Mouse (Mus musculus) ovary, postnatal 14 days (tissue): ENCODE data around the gene 4933428G20Rik.

Source experiments
- DNase-seq: peaks from one replicate; pipeline ENCODE4 v3.0.0; 2022; ENCODE audit warnings: low spot score

The 4933428G20Rik gene

GRCm38 (mm10) chr11:97532950-97533582 is 32.9 kb upstream of the 4933428G20Rik start:
- no peak for DNase-seq

DNA sequence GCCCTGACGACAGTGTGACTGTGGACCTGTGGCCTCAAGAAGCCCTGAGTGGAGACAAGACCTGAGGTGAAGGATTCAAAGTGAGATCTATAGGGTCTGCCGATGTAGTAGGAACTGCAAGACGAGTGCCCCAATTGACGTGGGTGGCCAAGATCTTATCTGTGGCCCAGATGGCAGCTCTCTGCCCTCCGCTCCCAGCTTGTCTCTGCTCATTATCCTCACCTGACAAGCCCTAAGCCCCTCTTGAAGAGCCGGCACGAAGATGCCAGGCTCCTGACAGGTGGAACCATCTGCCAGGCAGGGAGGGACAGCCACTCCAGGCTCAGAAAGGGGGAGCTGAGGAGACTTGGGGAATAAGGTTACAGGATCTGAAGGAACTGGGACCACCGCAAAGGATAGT is 32.2 kb upstream of the 4933428G20Rik start:
- DNase-seq, result no peak

DNA sequence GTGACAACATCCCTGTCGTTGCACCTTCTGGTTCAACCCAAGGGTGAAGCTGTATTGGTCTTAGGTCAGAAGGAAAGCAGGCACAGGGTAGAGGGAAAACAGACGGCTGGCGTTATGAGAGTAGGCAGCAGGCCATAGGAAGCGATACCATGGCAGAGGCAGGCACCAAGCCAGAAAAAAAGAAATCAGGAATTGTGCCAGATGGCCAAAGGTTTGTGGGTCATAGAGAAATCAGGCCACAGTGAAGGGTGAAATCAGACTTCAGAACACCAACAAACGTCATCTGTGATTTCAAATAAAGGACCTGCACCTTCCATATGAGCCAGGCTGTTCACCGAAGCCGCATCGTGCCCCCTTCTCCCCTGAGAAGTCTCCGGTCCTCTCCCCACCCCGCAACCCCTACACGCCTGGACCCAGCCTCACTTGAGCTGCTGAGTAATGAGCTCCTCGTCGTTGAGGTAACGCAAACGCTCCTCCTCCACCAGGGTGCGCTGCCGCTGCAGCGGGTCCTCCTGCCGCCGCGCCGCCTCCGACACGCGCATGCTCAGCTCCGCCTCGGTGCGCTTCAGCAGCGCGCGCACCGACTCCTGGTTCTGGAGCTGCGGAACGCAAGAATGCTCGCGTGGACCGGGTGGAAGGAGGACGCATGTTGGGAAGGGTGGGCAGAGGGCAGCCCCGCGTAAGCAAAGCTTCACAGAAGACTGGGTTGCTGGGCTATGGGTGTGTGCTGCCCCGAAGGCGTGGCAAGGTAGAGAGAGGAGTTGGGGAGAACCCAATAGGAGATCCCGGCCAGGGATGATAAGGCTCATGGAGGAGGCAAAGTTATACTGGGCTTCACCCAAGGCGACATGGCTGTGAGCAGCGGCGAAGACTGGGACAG is 31.5 kb upstream of the 4933428G20Rik start:
- peak; percentile 81 for DNase-seq

GRCm38 (mm10) chr11:97530961-97531360 is 30.8 kb upstream of the 4933428G20Rik start:
- no peak for DNase-seq

- no peak for DNase-seq
Measured at GRCm38 (mm10) chr11:97530069-97530468, 29.9 kb upstream of the 4933428G20Rik start.

DNA sequence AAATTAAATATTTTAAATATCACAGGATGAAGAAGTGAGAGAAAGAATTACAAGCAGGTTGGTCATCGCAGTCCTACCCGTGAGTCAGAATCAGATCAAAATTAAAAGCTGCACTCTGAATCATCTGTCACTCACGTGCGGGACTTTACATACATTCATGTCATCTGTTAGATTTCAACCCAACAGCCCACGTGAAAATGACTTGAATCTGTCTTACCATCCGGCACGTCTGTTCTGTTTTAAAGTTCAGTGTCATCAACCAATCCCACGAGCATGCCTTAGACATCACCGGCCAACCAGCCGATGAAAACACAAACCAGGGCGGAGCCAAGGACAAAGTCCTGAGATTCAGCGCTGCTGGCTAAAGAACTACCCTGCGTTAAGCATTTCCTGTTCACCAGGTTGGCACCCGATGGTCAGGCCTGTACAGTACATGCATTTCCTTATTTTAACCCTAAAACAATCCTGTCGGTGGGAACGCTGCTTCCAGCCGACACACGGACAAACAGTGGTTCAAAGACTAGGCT is 28.2 kb upstream of the 4933428G20Rik start:
- DNase-seq, result no peak

GRCm38 (mm10) chr11:97525313-97525712 is 25.2 kb upstream of the 4933428G20Rik start:
- DNase-seq, result no peak

GRCm38 (mm10) chr11:97524306-97524705 is 24.2 kb upstream of the 4933428G20Rik start:
- no peak for DNase-seq

- DNase-seq, result no peak
Measured at GRCm38 (mm10) chr11:97523827-97524261, 23.7 kb upstream of the 4933428G20Rik start.

- DNase-seq, result no peak
Measured at GRCm38 (mm10) chr11:97523107-97523506, 23.0 kb upstream of the 4933428G20Rik start.

DNA sequence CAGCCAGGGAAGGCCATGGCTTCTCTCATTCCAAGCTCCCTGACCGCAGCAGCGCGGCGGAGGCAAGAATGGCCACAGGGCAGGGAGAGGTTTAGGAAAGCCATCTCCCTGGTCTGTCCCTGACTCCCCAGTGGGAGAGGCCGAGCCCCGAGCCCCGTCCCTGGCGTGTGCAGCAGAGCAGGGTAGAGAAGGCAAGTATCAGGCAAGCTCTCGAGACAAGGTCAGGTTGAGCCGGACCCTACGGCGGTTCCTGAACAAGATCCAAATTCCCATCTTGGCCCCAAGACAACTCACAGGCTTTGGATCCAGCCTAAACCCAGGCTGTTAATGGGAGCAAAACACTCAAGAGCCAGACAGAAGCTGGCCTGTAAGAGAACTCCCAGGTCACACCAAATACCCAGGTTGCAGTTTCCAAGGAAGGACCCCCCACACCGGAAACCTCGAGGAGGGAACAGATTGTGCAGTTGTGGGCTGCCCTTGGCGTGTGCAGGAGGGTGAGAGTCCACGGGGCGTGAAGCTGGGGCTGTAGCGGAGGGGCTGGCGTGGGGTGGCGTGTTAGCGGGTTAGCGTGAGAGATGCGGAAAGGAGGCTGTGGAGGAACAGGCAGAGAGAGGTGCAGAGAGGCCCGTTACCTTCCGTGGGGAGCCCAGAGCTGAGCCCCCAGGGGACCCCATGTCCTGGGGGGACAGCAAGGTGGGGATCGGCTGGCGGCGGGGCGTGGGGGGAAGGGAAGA is 21.8 kb upstream of the 4933428G20Rik start:
- no peak for DNase-seq

DNA sequence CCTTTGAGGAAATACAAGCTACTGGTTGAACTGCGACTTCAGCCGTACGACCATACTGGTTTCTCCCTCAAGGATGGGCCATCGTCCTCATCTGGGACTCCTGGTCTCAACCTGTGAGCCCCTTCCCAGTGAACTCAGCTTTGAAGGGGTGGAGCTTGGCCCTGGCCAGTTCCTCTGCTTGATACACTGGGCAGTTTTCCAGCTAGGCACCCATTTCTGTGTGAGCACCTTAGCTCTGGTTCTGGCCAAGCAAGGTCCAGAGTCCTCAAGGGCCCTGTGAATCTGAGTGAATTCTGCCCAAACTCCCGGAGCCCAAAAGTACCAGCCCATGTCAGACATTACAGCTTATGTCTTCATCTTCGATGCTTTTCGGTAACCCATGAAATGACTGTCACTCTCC is 20.4 kb upstream of the 4933428G20Rik start:
- no peak for DNase-seq

DNA sequence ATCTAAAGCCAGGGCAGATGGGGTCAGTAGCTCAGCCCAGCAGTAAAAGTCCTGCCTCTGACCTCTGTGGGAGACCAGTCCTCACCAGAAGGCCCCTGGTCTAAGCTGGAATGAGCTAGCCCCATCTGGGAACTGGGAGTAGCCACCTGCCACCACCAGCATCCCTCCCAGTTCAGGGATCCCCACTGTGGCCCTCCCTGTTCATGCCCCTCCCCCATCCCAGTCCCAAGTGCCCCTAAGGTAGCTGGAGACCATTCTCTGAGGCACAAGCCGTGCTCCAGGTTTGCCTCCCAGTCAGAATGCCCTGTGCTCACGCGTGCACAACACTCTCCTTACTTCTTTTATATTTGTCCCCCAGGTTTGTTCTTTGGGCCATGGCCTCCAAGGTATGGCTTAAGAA is 12.9 kb upstream of the 4933428G20Rik start:
- DNase-seq, result no peak

GRCm38 (mm10) chr11:97512511-97512910 is 12.4 kb upstream of the 4933428G20Rik start:
- no peak for DNase-seq

- DNase-seq, result no peak
Measured at GRCm38 (mm10) chr11:97511661-97512369, 11.7 kb upstream of the 4933428G20Rik start.

GRCm38 (mm10) chr11:97510966-97511660 is 11.0 kb upstream of the 4933428G20Rik start:
- DNase-seq, result peak; percentile 72

DNA sequence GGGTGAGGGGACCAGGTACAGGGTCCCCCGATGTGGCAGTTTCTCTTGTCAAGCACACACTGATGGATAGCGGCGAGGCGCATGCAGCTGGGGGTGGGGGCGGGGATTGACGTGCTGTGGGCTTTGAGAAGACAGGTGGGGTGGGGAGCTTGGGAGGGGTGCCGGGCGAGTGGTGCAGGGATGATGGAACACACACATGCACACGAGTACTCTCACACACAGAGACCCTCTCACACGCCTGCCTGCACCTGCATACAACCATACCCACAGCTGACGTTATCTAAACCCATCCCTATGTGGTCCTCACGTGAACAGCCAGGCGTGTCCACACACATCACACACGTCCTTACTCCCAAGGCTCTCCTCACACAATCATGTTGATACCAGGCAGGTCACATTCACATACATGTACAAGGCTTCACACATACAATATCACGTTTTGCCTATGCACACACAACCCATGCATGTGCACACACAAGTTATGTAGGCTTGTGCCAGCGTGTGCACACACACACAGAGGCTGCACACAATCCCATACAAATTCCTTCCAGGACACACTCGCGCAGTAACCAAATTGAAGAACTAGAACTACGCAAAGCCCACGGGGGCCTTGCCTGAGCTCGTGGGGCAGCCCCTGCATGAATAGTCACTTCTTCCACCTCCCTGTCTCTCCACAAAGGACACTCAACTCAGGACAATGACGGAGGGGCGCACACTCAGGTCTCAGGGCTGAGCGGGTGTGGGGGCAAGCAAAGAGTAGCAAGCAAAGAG is 9.8 kb upstream of the 4933428G20Rik start:
- DNase-seq, result no peak

GRCm38 (mm10) chr11:97509058-97509457 is 8.9 kb upstream of the 4933428G20Rik start:
- DNase-seq, result no peak

- DNase-seq, result no peak
Measured at GRCm38 (mm10) chr11:97508198-97508597, 8.1 kb upstream of the 4933428G20Rik start.

DNA sequence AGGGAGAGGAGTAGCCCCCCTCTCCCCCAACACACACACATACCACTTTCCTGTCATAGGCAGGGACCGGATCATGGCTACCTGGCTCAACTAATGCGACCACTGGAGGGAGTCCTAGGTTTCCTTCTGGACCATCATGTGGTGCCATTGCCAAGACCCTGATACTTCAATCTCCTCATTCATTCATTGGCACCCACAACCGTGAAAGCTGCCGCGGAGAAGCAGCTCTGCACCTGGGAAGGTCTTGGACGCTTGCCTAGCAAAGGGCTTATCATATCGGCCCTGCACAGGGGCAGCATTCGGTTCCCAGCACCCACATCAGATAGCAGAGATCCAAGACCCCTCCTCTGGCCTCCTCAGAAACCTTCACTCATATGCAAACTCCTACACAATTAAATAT is 6.2 kb upstream of the 4933428G20Rik start:
- no peak for DNase-seq
